Mouse (Mus musculus) stomach, embryonic 14.5 days (tissue): ENCODE results near the gene Nfkb1. TPM values are rescaled to one million over a fixed set of nuclear protein-coding genes. Genes with fewer than 3 reads are reported as not detected.

Experiments
- ATAC-seq: fragments of 200-750 bp; cut with Nextera tagmentation; 2 replicates; pipeline ENCODE4 v1.8.0; 2017; ENCODE audit warnings: low read depth, moderate TSS enrichment; ENCODE audit not compliant: insufficient number of reproducible peaks, insufficient read depth, low FRiP score
- H3K27ac ChIP-seq: fragments of 300-500 bp; sonication (generic); 2 replicates; pipeline ENCODE4 v1.5.1; 2014; ENCODE audit warnings: mild to moderate bottlenecking, low read length, moderate library complexity, mixed read lengths
- H3K27me3 ChIP-seq: fragments of 300-500 bp; sonication (generic); 2 replicates; pipeline ENCODE4 v1.6.1; 2014; ENCODE audit warnings: low read length, control low read depth, mixed read lengths; ENCODE audit not compliant: control insufficient read depth, insufficient read depth
- H3K36me3 ChIP-seq: fragments of 300-500 bp; sonication (generic); 2 replicates; pipeline ENCODE4 v1.6.1; 2014; ENCODE audit warnings: mild to moderate bottlenecking, control low read depth, low read length, moderate library complexity, mixed read lengths; ENCODE audit not compliant: control insufficient read depth, insufficient read depth
- H3K4me1 ChIP-seq: fragments of 300-500 bp; sonication (generic); 2 replicates; pipeline ENCODE4 v1.6.1; 2014; ENCODE audit warnings: low read length, control low read depth, mixed read lengths; ENCODE audit not compliant: control insufficient read depth, insufficient read depth
- H3K4me2 ChIP-seq: fragments of 300-500 bp; sonication (generic); replicated peaks from 2 replicates; pipeline ENCODE4 v1.6.1; 2014; ENCODE audit warnings: low read depth, low read length, control low read depth
- H3K4me3 ChIP-seq: fragments of 300-500 bp; sonication (generic); 2 replicates; pipeline ENCODE4 v1.5.1; 2014; ENCODE audit warnings: low read depth, low read length, control low read depth
- H3K9ac ChIP-seq: fragments of 300-500 bp; sonication (generic); replicated peaks from 2 replicates; pipeline ENCODE4 v1.6.1; 2014; ENCODE audit warnings: low read depth, mild to moderate bottlenecking, control low read depth, low read length, moderate library complexity, mixed read lengths
- H3K9me3 ChIP-seq: fragments of 300-500 bp; sonication (generic); 2 replicates; pipeline ENCODE4 v1.6.1; 2016; ENCODE audit warnings: low read depth, low read length, control low read depth; ENCODE audit not compliant: control insufficient read depth
- WGBS: fragments of 180-500 bp; shearing (Covaris S2); extraction: QIAGEN DNeasy Blood & Tissue Kit; methylation state at CpG from one replicate; pipeline ENCODE4 v1.1.7; 2014; 5-methylcytosine and 5-hydroxymethylcytosine counted together
- polyA plus RNA-seq: library from polyadenylated mRNA; unstranded; fragments of >200 nt; fragmentation: Nextera tagmentation; extraction: Ambion mirVana; gene quantifications from 2 replicates; pipeline ENCODE4 v1.2.1, GENCODE M21; 2014

Gene Nfkb1
- polyA plus RNA-seq, result 35.4 and 36.2 TPM in 2 replicates

- Histone ChIP-seq H3K36me3 (no peaks in the 10 kb centered on the region), H3K4me1 (peaks cover 24% of the 10 kb centered on the region), H3K27ac (peak within 1 kb of the TSS; percentile 95), H3K4me3 (peak within 1 kb of the TSS; percentile 88), H3K27me3 (no peaks in the 10 kb centered on the region), H3K4me2 (peak within 1 kb of the TSS; percentile 79), H3K9me3 (no peaks in the 10 kb centered on the region), H3K9ac (peak within 1 kb of the TSS; percentile 99)
- WGBS, result 1% methylated on average over 79 of the region's 102 CpGs
- peak; percentile 82 for ATAC-seq
These were observed at the start of gene Nfkb1 for GRCm38 (mm10) chr3:135691191-135692131. Nfkb1 (minus strand) TSS chr3:135691547.

GRCm38 (mm10) chr3:135740711-135741110 lies 49.4 kb upstream of the Nfkb1 start:
- H3K27me3 ChIP-seq, result no peaks in the 10 kb centered on the region
- no peaks in the 10 kb centered on the region for H3K9me3 ChIP-seq
- no peaks in the 10 kb centered on the region for H3K4me1 ChIP-seq
- H3K9ac ChIP-seq, result no peak overlapping the region
- H3K4me3 ChIP-seq, result no peak overlapping the region
- no peak overlapping the region for H3K27ac ChIP-seq
- H3K4me2 ChIP-seq, result no peak overlapping the region
- 86% methylated on average over 8 of the region's 8 CpGs for WGBS
- ATAC-seq, result no peak
- no peaks in the 10 kb centered on the region for H3K36me3 ChIP-seq

- H3K9me3 ChIP-seq, result no peaks in the 10 kb centered on the region
- no peak overlapping the region for H3K9ac ChIP-seq
- no peak for ATAC-seq
- H3K4me1 ChIP-seq, result no peaks in the 10 kb centered on the region
- H3K27me3 ChIP-seq, result no peaks in the 10 kb centered on the region
- H3K4me3 ChIP-seq, result no peak overlapping the region
- H3K36me3 ChIP-seq, result no peaks in the 10 kb centered on the region
- no peak overlapping the region for H3K4me2 ChIP-seq
- no peak overlapping the region for H3K27ac ChIP-seq
- 79% methylated on average over 1 of the region's 1 CpGs for WGBS
These were observed 43.4 kb upstream of the Nfkb1 start for GRCm38 (mm10) chr3:135734736-135735135.

- WGBS, result 76% methylated on average over 10 of the region's 10 CpGs
- no peak for ATAC-seq
These were observed 41.5 kb upstream of the Nfkb1 start for GRCm38 (mm10) chr3:135732747-135733445.

GRCm38 (mm10) chr3:135731292-135732047 lies 40.1 kb upstream of the Nfkb1 start:
- WGBS, result 30% methylated on average over 17 of the region's 17 CpGs
- Histone ChIP-seq H3K4me2 (0 out of 2 replicates have a peak overlapping the region, but pooled peaks have one; percentile 7), H3K9ac (no peak overlapping the region), H3K9me3 (no peaks in the 10 kb centered on the region), H3K4me1 (no peaks in the 10 kb centered on the region), H3K27me3 (no peaks in the 10 kb centered on the region), H3K27ac (no peak overlapping the region), H3K36me3 (no peaks in the 10 kb centered on the region), H3K4me3 (no peak overlapping the region)
- ATAC-seq, result peak; percentile 73; the same call in 1 of the 2 replicates

More at GRCm38 (mm10) chr3:135732747-135733445, 41.5 kb upstream of the Nfkb1 start:
- no peaks in the 10 kb centered on the region for H3K9me3 ChIP-seq
- no peak overlapping the region for H3K4me2 ChIP-seq
- no peaks in the 10 kb centered on the region for H3K4me1 ChIP-seq
- H3K27me3 ChIP-seq, result no peaks in the 10 kb centered on the region
- H3K9ac ChIP-seq, result no peak overlapping the region
- no peak overlapping the region for H3K27ac ChIP-seq
- no peak overlapping the region for H3K4me3 ChIP-seq
- H3K36me3 ChIP-seq, result no peaks in the 10 kb centered on the region

GRCm38 (mm10) chr3:135730790-135731189 lies 39.4 kb upstream of the Nfkb1 start:
- H3K4me3 ChIP-seq, result no peak overlapping the region
- H3K27me3 ChIP-seq, result no peaks in the 10 kb centered on the region
- H3K36me3 ChIP-seq, result no peaks in the 10 kb centered on the region
- 57% methylated on average over 9 of the region's 9 CpGs for WGBS
- no peak overlapping the region for H3K4me2 ChIP-seq
- no peaks in the 10 kb centered on the region for H3K9me3 ChIP-seq
- H3K27ac ChIP-seq, result no peak overlapping the region
- no peak overlapping the region for H3K9ac ChIP-seq
- no peaks in the 10 kb centered on the region for H3K4me1 ChIP-seq
- peak; percentile 39; the same call in 1 of the 2 replicates for ATAC-seq

GRCm38 (mm10) chr3:135729575-135729974 lies 38.2 kb upstream of the Nfkb1 start:
- Histone ChIP-seq H3K4me3 (no peak overlapping the region), H3K4me1 (no peaks in the 10 kb centered on the region), H3K9me3 (no peaks in the 10 kb centered on the region), H3K27ac (no peak overlapping the region), H3K9ac (no peak overlapping the region), H3K4me2 (no peak overlapping the region), H3K27me3 (no peaks in the 10 kb centered on the region), H3K36me3 (no peaks in the 10 kb centered on the region)
- ATAC-seq, result no peak
- WGBS, result 70% methylated on average over 5 of the region's 5 CpGs

- Histone ChIP-seq H3K9ac (no peak overlapping the region), H3K27me3 (no peaks in the 10 kb centered on the region), H3K36me3 (no peaks in the 10 kb centered on the region), H3K4me3 (no peak overlapping the region), H3K27ac (no peak overlapping the region), H3K9me3 (no peaks in the 10 kb centered on the region), H3K4me2 (no peak overlapping the region), H3K4me1 (no peaks in the 10 kb centered on the region)
- ATAC-seq, result no peak; the same call in 1 of the 2 replicates
- 60% methylated on average over 6 of the region's 6 CpGs for WGBS
These were observed 37.6 kb upstream of the Nfkb1 start for GRCm38 (mm10) chr3:135728900-135729299.
